Mouse (Mus musculus) small intestine, adult 2 months (tissue): ENCODE data around the gene Qrich2.

Source experiments
- CTCF ChIP-seq: fragments of 200-500 bp; IDR thresholded peaks from 2 replicates; pipeline ENCODE4 v1.5.1; 2012; ENCODE audit warnings: low read depth, mild to moderate bottlenecking, control low read depth, inconsistent platforms, low read length, moderate library complexity, mixed read lengths; ENCODE audit not compliant: insufficient replicate concordance, insufficient read length; ENCODE audit errors: extremely low read depth
- POLR2A ChIP-seq: fragments of 200-500 bp; IDR thresholded peaks from 2 replicates; pipeline ENCODE4 v1.6.1; 2012; ENCODE audit warnings: low read depth, mild to moderate bottlenecking, control low read depth, inconsistent platforms, low read length, moderate library complexity

DNA sequence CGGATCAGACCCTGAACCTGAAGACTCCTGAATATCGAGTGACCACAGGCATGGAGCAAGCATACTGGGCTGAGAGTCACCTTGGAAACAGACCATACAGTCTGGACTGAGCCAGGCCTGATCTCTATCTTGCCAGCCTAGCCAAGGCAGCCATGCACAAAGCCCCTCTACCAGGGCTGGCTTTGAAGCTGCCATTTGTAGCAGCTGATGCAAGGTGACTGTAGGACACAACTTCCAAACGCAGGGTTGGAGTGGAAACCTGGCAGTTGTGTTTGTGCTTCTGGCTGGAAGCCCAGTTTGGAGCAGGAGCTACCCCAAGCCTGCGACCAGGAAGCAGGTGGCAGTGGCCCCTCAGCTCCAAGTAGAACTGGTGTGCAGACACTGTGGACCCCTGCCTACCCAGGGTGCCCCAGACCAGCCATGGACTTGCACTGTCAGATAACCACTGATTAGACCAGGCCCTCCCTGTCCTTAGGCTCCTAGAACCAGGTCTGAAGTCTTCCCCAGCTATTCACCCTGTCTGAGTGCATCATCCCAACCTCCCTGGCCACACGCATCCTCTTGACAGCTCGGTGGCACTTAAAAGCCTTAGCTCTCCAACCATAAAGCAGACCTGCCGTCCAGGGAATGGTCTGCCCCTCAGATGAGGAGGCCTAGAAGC is 25.5 kb downstream of the Qrich2 start:
- TF ChIP-seq CTCF (no peak), POLR2A (no peak)
